Mouse (Mus musculus): ENCODE measurements around the gene Dcakd. TPM values are rescaled to one million over a fixed set of nuclear protein-coding genes. Genes with fewer than 3 reads are reported as not detected.

The Dcakd gene
- polyA plus RNA-seq (2012; rRNA removed), result 161 and 243 TPM in 2 replicates

GRCm38 (mm10) chr11:103028176-103028891 lies at the start of gene Dcakd, which contains the start of gene Nmt1:
Gene Dcakd, minus strand, starts transcription at chr11:103028333.
Gene Nmt1, plus strand, starts transcription at chr11:103028190.

GRCm38 (mm10) chr11:102946265-102946991 lies 81.7 kb downstream of the Dcakd start, which contains the start of gene C1ql1:
Gene C1ql1, minus strand, starts transcription at chr11:102946688.

Other genes with a start within 250 kb of the Dcakd start
- 116 and 119 TPM in 2 replicates for gene Gjc1, start 208.6 kb downstream of the Dcakd start, polyA plus RNA-seq (2012; rRNA removed)
- not detected in 2 replicates for gene Higd1b, start 192.5 kb downstream of the Dcakd start, polyA plus RNA-seq (2012; rRNA removed)
- 127 and 232 TPM in 2 replicates for gene Eftud2, start 147.3 kb downstream of the Dcakd start, polyA plus RNA-seq (2012; rRNA removed)
- gene Ccdc103, start 147.1 kb downstream of the Dcakd start, polyA plus RNA-seq (2012; rRNA removed), result 1.1 and 1.8 TPM in 2 replicates
- gene Fam187a, start 143.2 kb downstream of the Dcakd start, polyA plus RNA-seq (2012; rRNA removed), result 0.05 TPM in 1 of 2 replicates, not detected in the other
- gene Gfap, start 127.4 kb downstream of the Dcakd start, polyA plus RNA-seq (2012; rRNA removed), result 0.40 and 0.55 TPM in 2 replicates
- gene Kif18b, start 103.2 kb downstream of the Dcakd start, polyA plus RNA-seq (2012; rRNA removed), result 23.2 and 28.6 TPM in 2 replicates
- gene C1ql1, start 81.6 kb downstream of the Dcakd start, polyA plus RNA-seq (2012; rRNA removed), result 9.9 and 11.7 TPM in 2 replicates
- 35.3 and 49.5 TPM in 2 replicates for gene Nmt1, start 143 bp downstream of the Dcakd start, polyA plus RNA-seq (2012; rRNA removed)
- 2.2 and 2.3 TPM in 2 replicates for gene Plcd3, start 73.3 kb upstream of the Dcakd start, polyA plus RNA-seq (2012; rRNA removed)
- gene Acbd4, start 73.3 kb upstream of the Dcakd start, polyA plus RNA-seq (2012; rRNA removed), result 5.4 and 15.2 TPM in 2 replicates
- 15.4 and 25.5 TPM in 2 replicates for gene Hexim1, start 87.9 kb upstream of the Dcakd start, polyA plus RNA-seq (2012; rRNA removed)
- 6.7 and 6.9 TPM in 2 replicates for gene Hexim2, start 104.1 kb upstream of the Dcakd start, polyA plus RNA-seq (2012; rRNA removed)
- gene Fmnl1, start 142.8 kb upstream of the Dcakd start, polyA plus RNA-seq (2012; rRNA removed), result 1.7 and 2.4 TPM in 2 replicates
- 0.11 and 0.12 TPM in 2 replicates for gene 1700023F06Rik, start 180.2 kb upstream of the Dcakd start, polyA plus RNA-seq (2012; rRNA removed)
- gene Spata32, start 190.1 kb upstream of the Dcakd start, polyA plus RNA-seq (2012; rRNA removed), result 0.05 TPM in 1 of 2 replicates, not detected in the other
- 5.6 and 5.7 TPM in 2 replicates for gene Map3k14, start 239.1 kb upstream of the Dcakd start, polyA plus RNA-seq (2012; rRNA removed)